Mouse (Mus musculus) kidney, adult 10 weeks (tissue): Measurements from ENCODE around the gene Mag. TPM values are rescaled to one million over a fixed set of nuclear protein-coding genes. Genes with fewer than 3 reads are reported as not detected.

Experiments used
- polyA plus RNA-seq: library from polyadenylated mRNA; stranded (reverse); fragments of 350-450 nt; fragmentation: Illumina TruSeq; extraction: RNeasy Lipid Tissue Mini Kit (QIAGEN cat#74804); gene quantifications from one replicate; pipeline ENCODE4 v1.2.3, GENCODE M21; 2014; ENCODE audit warnings: low read depth, low replicate concordance

Gene Mag
- not detected for polyA plus RNA-seq

DNA sequence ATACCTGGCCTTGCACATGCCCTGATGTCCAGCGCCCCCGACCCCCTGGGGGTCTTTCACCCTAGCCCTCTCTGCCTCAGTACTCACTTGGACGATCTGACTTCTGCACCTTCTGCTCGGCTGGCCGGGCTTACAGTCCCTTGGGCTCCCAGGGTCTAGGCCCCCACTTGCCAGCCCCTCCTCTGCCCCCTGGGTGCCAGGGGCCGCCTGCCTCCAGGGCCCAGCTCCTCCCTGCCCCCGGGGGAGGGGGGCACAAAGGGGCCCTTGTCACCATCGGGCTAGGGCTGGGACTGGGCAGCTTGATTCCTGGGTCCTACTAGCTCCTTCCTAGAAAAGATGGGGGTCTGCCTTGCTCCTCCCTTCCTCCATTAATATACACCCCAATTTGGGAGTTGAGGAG lies at the start of gene Mag:
Mag (minus strand) TSS at position 142 of the 400 bp plus-strand sequence.

DNA sequence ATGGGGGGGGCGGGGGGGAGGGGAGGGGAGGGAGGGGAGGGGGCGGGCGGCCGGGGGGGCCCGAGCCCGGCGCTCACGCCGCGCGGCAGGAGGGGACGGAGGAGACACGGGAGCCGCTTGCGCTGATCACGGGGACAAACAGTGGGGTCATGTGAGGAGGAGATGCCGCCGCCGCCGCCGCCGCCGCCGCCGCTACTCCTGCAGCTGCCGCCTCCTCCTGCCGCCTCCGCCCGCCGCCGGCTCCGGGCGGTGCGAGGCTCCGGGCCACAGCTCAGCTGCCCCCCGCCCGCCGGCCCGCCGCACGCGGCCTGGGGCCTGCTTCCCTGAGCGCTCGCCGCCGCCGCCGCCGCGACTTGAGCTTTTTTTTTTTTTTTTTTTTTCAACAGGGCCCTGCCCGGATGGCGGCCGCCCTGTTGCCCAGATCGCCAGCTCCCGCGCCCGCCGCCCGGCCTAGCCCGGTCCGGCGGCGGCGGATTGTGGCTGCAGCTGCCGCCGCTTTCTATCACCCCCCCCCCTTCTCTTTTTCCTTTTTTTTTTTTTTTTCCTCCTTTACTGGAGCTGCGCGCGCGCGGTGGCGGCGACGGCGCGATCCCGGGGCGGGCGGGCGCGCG lies 42.2 kb upstream of the Mag start, which contains the start of gene Usf2:
Usf2 (minus strand) TSS at position 48 of the 611 bp plus-strand sequence.

DNA sequence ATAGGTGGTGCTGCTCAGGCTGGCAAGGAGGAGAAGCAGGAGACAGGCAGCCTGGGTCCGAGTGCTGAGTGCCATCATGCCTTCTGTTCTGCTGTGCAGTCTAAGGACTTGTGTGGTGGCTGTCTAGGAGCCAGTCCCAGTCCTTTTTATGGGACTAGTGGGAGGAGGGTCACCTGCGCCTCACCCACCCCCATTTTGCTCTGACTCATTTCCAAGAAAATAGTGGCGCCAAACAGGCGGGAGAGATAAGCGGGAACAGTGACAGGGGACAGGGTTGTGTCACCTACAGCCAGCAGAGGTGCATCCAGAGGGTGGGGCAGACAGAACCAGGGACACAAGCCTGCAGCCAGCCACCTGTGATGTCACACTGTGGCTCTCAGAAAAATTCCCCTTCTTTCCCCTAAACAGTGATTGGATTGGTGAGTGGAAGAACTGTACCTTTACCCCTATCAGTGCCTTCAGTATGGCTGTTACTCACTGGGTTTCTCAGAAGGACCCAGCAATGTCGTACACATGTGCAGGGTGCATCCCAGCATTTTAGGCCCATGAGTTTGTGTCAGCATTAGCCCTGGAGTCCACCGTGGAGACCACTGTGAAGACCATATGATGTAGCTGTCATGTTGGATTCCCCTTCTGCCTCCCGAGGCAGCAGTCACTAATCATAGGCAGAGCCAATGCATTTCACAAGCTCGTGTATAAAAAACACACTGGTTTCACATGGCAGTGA lies 29.4 kb upstream of the Mag start, which contains the start of gene Hamp:
Hamp (minus strand) TSS at position 124 of the 727 bp plus-strand sequence.

DNA sequence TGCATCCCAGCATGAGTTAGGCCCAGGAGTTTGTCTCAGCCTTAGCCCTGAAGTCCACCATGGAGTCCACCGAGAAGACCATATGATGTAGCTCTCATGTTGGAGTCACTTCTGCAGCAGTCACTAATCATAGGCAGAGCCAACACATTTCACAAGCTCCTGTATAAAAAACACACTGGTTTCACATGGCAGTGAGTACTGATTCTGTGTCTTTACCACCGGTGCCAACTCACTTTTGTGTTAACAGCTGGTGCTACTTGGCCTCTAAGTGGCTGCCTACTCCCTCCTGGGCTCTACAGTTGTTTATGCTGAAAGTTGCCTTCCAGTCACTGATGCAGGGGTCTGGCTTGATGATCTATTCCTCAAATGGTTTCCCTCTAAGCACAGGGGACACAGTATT lies 9.9 kb upstream of the Mag start, which contains the start of gene Hamp2:
Hamp2 (minus strand) TSS at position 101 of the 400 bp plus-strand sequence.

DNA sequence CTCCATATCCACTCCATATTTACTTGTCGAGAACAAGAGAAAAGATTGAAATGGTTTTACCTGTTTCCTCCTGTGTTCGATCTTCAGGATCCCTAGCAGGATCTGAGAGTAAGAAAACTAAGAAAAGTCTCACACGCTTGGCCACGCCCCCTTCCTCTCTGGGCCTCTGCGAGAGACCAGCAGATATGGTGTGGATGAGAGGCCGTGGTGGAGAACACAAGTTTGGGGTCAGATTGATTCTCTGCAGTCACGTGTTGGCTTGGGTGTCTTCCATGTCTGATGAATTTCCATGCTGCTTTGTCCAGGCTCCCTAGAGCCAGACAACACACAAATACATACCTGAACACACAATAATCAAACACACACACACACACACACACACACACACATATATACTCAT lies 34.5 kb downstream of the Mag start, which contains the start of gene Cd22:
Cd22 (minus strand) TSS at position 167 of the 400 bp plus-strand sequence.

DNA sequence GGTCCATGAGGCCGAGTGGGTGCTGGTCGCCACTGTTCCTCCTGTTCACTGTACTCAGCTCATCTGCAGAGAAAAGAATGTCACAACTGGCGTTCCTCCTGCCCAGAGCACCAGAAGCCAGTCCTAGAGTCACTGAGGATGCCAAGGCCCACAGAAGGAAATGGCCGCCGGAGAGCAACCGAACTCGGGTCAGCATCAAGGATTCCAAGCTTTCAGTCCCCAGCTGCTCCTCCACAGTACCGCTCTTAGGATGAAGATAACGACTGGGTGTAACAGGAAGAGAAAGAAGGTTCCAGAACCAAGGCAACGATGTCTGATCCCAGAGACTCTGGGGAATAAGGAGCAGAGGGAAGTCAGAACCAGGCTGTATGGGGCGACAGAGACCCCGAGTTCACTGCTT lies 53.2 kb downstream of the Mag start, which contains the start of gene Ffar1:
Ffar1 (minus strand) TSS at position 101 of the 400 bp plus-strand sequence.

DNA sequence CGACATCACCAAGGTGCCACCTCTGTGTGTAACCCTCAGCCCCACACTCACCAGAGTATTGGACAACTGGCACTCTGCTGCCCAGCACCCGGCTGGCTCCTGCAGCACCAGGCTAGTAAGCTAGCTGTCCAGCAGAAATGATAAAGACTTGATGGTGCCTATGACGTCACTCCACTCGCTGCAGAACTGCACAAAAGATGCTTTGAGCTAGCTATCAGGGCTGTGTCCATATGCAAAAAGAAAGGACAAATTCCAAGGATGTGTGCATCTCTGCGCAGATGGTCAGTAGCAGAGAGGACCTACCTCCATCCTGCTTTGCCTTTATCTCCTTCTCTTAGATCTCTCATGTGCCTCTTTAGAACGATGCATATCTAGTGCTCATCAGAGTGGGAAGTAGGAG lies 58.6 kb downstream of the Mag start, which contains the start of gene Ffar3:
Ffar3 (minus strand) TSS at position 101 of the 400 bp plus-strand sequence.

Other genes with a start within 250 kb of the Mag start
- gene Haus5, start 249.9 kb downstream of the Mag start, polyA plus RNA-seq, result 1.5 TPM
- gene Pmis2, start 243.3 kb downstream of the Mag start, polyA plus RNA-seq, result not detected
- not detected for gene 2200002J24Rik, start 215.9 kb downstream of the Mag start, polyA plus RNA-seq
- gene Atp4a, start 202.7 kb downstream of the Mag start, polyA plus RNA-seq, result 6.0 TPM
- 25.1 TPM for gene Tmem147, start 185.3 kb downstream of the Mag start, polyA plus RNA-seq
- gene Gapdhs, start 171.2 kb downstream of the Mag start, polyA plus RNA-seq, result not detected
- gene Sbsn, start 163.4 kb downstream of the Mag start, polyA plus RNA-seq, result 0.24 TPM
- gene Dmkn, start 151.1 kb downstream of the Mag start, polyA plus RNA-seq, result not detected
- not detected for gene Krtdap, start 127.0 kb downstream of the Mag start, polyA plus RNA-seq
- gene Ffar2, start 91.1 kb downstream of the Mag start, polyA plus RNA-seq, result not detected
- gene Ffar3, start 58.7 kb downstream of the Mag start, polyA plus RNA-seq, result not detected
- not detected for gene Ffar1, start 53.3 kb downstream of the Mag start, polyA plus RNA-seq
- not detected for gene Cd22, start 34.5 kb downstream of the Mag start, polyA plus RNA-seq
- gene Hamp2, start 9.8 kb upstream of the Mag start, polyA plus RNA-seq, result not detected
- not detected for gene Hamp, start 29.2 kb upstream of the Mag start, polyA plus RNA-seq
- gene Usf2, start 41.9 kb upstream of the Mag start, polyA plus RNA-seq, result 37.8 TPM
- 1.5 TPM for gene Lsr, start 58.6 kb upstream of the Mag start, polyA plus RNA-seq
- gene Fam187b, start 58.9 kb upstream of the Mag start, polyA plus RNA-seq, result 3.2 TPM
- 3.3 TPM for gene Fxyd5, start 127.6 kb upstream of the Mag start, polyA plus RNA-seq
- not detected for gene Fxyd7, start 136.6 kb upstream of the Mag start, polyA plus RNA-seq
- not detected for gene Fxyd1, start 142.3 kb upstream of the Mag start, polyA plus RNA-seq
- gene Lgi4, start 144.5 kb upstream of the Mag start, polyA plus RNA-seq, result 0.12 TPM
- gene Fxyd3, start 161.8 kb upstream of the Mag start, polyA plus RNA-seq, result not detected
- gene Hpn, start 200.4 kb upstream of the Mag start, polyA plus RNA-seq, result 7.6 TPM
- gene Scn1b, start 212.1 kb upstream of the Mag start, polyA plus RNA-seq, result 1.9 TPM
- gene Gramd1a, start 241.0 kb upstream of the Mag start, polyA plus RNA-seq, result 3.3 TPM